Mouse (Mus musculus): ENCODE data around the gene Esrrg.

Gene Esrrg

GRCm38 (mm10) chr1:187779589-187780178 is 171.1 kb downstream of the Esrrg start:
- no peak for DNase-seq (ENCODE audit: low spot score)

DNA sequence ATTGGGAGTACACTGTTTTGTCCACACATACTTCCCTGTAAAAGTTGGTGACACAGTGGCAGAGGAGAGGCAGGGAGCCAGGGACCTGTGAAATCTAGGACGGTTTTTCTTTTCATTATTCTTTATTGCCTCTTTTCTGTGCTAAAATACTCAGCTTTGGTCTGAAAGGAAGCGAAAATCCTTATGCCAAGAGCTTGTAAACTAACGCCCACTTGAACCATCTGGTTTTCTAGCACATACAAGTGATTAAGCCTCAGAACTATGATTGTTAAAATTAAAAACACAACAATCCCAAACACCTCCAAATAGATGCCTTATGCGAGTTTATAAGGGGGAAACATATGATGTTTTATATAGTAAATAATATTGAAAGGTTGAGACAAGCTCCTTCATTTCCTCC is 176.6 kb downstream of the Esrrg start:
- DNase-seq (ENCODE audit: low spot score): no peak

GRCm38 (mm10) chr1:187787055-187788016 is 178.7 kb downstream of the Esrrg start:
- no peak for DNase-seq (ENCODE audit: low spot score)

DNA sequence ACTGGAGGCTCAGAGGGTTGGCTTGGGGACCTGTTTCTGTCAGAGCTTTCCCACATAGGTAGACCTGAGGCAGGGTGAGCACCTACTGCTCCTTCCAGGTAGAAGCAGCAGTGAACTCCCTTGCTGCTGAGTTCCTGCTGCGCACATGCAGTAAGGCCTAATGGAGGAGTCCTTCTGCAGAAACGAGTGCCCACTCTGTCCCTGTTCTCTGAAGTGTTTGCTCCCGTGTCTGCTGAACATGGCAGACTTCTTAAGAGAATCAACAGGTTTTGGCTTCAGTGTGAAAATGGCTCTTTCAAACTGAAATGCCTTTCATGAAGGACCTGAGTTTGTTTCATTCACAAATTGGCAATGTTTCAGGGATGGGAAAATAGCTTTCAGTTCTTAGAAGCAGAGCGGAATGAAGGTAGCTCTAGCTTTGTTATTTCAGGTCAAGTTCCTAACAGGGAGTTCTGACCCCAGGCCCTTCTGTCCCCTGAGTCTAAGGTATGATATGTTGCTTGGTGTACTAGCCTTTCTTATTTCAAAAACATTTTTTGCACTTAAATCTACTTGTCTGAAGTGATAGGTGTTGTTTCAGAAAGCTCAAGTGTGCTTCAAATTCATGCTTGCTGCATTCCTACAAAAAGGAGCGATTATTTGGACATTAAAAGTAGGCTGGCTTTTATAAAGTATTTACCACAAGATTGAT is 185.8 kb downstream of the Esrrg start:
- no peak for DNase-seq (ENCODE audit: low spot score)

DNA sequence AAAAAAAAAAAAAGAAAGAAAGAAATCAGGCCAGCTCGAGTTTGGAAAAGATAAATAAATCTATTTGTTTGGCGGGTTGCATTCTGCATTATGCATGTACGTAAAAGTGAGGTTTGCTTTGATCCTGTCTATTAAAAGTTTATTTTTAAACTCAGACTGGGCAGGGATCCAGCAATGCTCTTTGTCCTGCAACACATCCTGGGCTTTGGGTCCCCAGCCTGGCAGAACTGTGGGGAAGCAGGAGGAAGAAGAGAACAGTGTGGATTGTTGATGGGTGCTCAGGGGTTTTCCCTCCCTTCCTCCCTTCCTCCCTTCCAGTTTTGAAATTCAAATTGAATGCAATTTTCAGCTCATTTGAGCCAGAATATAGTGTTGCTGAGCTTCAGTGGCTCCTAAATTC is 187.0 kb downstream of the Esrrg start:
- no peak for DNase-seq (ENCODE audit: low spot score)

DNA sequence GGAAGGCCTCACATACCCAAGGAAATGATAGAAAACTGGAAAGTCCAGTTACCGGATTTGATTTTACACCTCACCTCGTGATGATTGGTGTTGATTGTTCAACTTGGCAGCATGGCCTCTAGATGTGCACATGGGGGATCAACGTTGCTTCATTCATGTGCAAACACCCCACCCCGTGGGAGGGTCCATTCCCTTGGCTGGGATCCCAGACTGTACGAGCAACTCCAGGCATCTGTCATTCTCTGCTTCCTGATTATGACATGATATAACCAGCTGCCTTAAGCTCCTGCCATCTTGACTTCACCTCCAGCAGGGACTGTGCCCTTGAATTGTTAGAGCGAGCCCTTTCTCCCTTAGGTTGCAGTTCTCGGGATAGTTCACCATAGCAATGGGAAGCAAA is 190.7 kb downstream of the Esrrg start:
- no peak for DNase-seq (ENCODE audit: low spot score)

DNA sequence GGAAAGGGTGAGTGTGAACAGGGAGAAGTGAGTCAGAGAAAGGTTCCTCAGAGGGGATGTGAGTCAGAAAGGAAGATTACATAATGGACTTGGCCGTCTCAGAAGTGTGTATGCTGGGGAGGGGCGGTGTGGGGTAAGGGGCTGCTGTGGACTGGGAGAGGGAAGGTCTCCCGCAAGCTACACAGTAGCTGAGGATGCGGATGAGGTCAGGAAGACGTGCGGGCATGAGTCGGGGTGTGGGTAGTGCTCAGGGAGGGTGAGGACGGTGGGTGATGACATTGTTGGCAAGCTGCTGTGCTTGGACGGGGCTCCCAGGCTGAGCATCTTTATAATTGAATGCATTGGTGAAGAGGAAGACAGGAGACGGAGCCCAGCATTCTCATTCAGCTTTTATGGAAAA is 192.2 kb downstream of the Esrrg start:
- no peak for DNase-seq (ENCODE audit: low spot score)

DNA sequence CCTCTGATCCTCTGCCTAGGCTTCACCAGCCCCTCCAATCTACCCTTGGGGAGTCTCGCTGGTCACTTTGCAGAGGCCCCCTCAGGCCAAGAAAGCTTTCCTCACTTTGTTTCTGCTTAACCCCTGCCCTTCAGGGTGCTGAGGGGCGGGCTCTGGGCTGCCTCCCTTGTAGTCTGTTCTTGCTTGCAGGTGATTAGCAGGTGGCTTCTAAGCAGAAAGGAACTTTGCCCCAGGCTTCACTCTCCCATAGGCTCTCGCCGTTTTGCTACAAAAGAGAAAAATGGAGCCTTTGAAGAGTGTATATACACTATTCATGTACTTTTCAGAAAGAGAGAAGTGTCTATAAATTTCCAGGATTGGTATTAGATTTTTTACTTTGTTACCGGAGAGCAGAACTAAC is 195.0 kb downstream of the Esrrg start:
- no peak for DNase-seq (ENCODE audit: low spot score)

DNA sequence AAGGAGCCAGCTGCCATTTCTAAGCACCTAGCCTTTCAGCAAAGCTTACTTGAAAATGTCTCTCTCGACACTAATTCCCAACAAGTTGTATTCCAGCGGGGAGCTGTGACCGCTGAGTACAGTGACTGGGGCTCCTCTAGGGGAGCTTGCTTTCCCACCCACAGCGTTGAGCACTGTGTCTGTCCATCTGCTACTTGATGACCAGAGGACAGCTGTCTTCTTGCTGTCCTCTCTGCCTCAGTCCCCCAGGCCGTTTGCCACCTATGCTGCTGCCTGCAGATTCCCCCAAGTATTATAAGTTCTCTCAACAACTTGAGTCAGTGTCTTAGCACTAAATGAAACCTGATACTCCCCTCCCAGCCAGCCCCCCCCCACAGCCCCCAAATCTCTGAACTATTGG is 195.4 kb downstream of the Esrrg start:
- no peak for DNase-seq (ENCODE audit: low spot score)

- DNase-seq (ENCODE audit: low spot score): no peak
Observed at GRCm38 (mm10) chr1:187805001-187805400, 196.4 kb downstream of the Esrrg start.

GRCm38 (mm10) chr1:187807477-187808390 is 199.1 kb downstream of the Esrrg start:
- no peak for DNase-seq (ENCODE audit: low spot score)

GRCm38 (mm10) chr1:187808391-187808922 is 199.9 kb downstream of the Esrrg start:
- no peak for DNase-seq (ENCODE audit: low spot score)

DNA sequence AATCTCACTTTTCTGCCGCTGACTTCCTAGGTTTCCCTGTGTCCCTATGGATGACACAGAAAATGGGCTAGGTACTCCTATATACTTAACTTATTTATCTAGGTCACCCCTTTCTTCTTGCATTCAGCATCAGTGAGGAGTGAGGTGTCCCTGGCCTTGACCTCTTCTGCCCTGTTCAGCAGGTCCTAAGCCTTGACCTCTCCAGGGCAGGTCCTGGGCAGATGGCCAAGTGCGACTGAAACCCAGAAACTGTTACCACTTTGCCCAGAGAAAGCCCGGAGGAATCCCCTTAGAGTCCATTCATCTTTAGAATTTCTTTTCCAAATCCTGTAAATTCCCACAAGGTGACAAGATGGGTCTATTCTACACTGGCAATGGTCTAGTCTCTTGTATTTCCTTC is 201.0 kb downstream of the Esrrg start:
- no peak for DNase-seq (ENCODE audit: low spot score)

DNA sequence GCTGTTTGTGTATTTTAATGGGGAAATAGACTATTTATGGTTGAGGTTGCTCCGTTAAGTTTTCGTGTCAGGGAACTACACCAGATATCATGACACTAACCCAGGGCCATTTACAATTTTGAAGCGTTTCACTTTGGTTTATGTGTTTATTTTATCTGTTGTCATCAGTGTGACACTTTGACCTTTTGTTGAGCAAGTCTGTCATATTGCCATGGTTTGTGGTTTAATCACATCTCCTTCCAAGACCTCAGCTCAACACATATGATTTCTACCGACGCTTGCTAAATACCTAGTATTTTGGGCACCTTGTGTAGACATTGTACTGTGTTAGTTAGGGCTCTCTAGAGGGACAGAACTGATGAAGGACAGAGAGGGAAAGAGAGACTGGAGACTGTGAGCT is 210.8 kb downstream of the Esrrg start:
- no peak for DNase-seq (ENCODE audit: low spot score)

DNA sequence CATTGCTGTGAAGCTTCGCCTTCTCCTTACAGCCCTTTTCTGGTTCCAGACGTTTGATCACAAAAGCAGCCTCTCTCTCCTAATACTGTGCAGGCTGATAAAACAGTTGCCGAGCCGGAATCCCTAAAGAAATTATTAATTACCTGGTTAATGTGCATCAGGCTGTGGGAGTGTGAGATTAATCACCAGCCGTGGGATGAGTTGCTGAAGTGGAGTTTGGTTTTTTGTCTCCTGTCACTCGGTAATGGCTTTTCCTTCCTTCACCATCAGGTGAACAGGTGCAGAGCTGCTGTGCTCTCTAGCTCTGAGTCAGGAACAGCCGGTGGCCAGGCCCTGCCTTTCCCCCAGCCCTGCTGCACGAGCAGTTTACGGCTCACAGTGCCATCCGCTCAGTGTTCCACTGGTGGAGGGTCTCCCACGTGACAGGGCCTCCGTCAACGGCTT is 212.8 kb downstream of the Esrrg start:
- DNase-seq (ENCODE audit: low spot score): no peak

- no peak for DNase-seq (ENCODE audit: low spot score)
Observed at GRCm38 (mm10) chr1:187823351-187823750, 214.8 kb downstream of the Esrrg start.

GRCm38 (mm10) chr1:187825421-187826097 is 217.0 kb downstream of the Esrrg start:
- no peak for DNase-seq (ENCODE audit: low spot score)

DNA sequence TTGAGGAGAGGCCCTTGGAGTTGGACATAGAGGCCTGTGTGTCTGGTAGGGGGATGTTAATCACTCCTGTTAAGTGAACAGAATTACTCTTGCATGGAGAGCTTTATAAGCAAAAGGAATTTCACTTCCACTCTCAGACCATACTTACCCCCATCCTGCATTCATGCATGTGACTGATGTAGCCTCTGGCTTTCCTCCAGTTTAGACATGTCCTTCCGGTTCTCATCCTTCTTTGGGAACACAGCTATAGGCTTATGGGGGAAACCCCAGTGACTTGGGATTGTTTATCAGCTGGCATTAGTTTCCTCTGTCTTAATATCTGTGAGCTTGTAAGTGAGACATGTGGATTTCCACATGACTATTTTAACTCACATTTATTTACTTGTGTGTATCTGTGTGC is 217.5 kb downstream of the Esrrg start:
- DNase-seq (ENCODE audit: low spot score): no peak

DNA sequence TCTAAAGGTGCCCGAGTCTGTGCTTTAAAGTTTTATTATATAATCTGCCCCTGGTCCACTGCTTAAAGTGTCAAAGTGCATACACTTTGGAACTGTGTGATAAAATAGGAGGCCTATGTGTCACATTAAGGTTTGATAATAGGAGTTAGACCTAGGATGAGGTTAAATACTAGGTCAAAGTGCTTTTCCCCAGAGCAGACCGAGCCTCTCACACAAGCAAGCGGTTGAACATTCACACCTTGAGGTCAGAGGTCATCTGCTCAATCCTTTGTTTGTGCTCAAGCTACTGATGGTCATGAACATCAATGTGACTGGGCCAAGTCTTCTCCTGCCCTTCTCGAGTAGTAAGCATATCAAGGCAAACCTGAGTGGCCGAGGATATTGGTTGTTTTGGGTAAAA is 218.3 kb downstream of the Esrrg start:
- no peak for DNase-seq (ENCODE audit: low spot score)

DNA sequence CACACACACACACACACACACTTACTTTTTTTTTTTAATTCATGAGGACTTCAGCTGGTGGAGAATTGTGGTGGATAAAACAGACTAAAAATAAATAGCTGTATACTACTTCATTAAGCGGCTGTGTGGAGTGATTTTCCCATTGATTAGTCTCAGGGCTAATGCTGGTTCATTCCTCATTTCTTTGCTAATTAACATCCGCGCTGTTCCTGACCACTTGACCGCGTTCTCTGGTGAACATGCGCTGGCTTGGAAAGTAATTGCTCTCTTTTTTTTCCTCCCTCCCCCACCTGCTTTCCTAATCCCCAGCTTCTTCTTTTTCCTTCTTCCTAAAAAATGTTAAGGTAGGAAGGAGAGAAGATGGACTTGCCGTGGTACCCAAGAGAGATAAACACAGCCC is 222.3 kb downstream of the Esrrg start:
- no peak for DNase-seq (ENCODE audit: low spot score)

DNA sequence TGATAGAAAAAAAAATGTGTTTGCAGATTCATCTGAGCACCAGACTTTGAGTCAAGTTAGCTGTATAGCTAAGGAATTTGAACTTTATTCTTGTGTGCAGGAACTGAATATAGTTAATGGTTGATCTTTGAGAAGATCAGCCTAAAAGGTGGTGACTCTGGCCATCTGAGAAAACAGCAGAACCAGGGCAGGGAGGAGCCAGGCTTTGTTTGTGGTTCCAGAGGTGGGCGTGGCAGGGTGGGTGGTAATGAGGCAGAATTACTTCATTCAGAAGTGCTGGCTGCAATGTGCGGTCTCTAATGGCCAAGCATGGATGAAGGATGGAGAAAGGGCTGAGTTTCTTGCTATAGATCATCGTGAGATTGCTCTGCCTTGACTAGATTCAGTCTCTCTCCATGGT is 224.3 kb downstream of the Esrrg start:
- DNase-seq (ENCODE audit: low spot score): no peak
